Mouse (Mus musculus): ENCODE data around the gene Adam19. TPM values are rescaled to one million over a fixed set of nuclear protein-coding genes. Genes with fewer than 3 reads are reported as not detected.

The Adam19 gene
- 8.2 TPM for polyA plus RNA-seq (2014; fragmentation: Illumina TruSeq; extraction: RNeasy Lipid Tissue Mini Kit (QIAGEN cat#74804); ENCODE audit: insufficient read depth, low read depth, low replicate concordance)

DNA sequence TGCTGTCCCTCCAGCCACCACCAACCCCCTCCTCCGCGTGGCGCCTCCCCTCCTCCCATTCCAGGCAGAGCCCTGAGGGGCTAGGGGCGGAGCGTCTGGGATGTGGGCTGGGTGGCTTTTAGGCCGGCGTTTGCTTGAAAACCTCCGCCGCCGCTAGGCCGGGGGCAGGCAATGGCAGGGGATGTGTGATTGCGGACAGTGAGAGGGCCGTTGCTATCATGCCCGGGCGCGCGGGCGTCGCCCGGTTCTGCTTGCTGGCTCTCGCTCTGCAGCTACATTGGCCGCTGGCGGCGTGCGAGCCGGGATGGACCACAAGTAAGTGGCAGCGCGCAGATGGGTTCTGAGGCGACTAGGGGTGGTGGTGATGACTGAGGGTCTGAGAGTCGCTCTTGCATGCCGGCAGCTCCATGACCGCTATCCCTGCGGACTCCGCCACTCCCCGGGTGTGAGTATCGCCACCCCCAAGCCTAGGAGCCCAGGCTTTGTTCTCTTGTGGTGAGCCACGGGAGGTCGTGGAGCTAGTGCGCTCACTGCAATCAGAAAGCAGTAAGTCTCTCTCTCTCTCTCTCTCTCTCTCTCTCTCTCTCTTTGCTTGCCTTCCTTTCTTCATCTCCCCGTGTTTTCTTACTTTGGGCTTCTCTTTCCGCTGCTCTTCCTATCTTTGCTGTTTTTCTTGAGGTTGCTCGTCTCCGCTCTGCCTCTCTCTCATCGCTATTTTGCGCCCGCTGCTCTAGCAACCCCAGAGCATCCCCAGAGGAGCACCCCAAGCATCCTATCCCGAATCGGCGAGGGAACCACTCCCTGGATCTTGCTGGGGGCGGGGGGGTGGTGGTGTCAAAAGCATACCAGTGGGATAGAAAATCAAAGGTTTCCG, at the start of gene Adam19:
Adam19 (plus strand) TSS at position 97 of the 874 bp plus-strand sequence.

DNA sequence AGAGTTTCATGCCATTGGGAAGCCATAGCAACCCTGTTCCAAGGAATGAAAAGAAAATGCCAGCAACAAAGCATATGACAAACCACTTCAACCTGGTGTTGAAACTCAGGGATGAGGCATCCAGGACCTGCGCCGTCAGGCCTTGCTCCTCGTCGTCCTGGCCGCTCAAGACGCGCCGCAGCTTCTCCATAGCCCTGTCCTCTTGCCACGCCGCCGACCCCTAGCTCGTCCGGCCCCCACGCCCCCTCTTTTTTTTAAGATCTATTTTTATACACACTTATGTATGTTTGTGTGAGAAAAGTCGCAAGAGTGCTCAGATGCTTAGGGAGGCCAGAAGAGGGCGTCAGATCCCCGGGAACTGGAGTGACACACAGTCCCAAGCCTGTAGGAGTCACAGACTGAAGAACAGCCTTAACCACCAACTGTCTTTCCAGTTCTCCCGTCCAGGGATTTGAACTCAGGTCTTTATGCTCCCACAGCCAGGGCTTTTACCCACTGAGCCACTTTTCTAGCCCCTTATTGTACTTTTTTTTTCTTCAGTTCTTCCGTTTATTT, 3.6 kb upstream of the Adam19 start, which contains the start of gene Gm12166:
Gm12166 (minus strand) TSS at position 217 of the 555 bp plus-strand sequence.

DNA sequence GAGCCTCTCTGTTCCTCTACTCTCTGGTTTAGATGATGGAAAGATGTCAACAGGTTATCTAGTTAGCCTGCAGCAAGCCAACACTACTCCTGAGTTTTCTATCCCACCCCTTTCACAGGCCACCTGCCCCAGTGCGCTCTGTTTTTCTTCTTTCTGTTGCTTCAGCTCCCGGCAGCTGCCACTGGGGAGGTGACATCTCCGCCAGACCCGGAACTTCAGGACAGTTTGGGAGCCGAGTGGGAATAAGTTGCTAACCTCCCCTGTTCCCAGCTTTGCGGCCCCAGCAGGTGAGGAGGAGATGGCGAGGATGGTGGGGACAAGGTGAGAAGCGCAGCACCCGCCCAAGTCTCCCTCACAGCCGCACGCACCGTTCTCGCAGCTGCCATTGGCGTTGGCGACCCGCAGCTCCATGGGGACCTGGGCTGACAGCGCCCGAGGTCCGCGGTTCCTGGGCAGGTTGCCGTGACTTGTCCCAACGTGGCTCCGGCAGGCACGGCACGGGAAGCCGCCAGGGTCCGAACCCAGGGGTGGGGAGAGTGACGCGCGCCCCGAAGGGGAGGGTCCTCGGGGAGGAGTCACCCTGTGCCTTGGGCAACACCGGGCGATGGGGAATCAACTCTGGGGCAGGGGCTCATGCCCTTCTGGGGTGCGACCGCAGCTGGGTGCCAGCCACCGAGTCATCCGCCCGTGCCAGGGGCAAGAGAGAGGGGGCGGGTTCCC, 110.2 kb downstream of the Adam19 start, which contains the start of gene Nipal4:
Nipal4 (minus strand) TSS at position 643 of the 720 bp plus-strand sequence.

Other genes with a start within 250 kb of the Adam19 start
- gene Clint1, start 203.9 kb upstream of the Adam19 start, polyA plus RNA-seq (2014; fragmentation: Illumina TruSeq; extraction: RNeasy Lipid Tissue Mini Kit (QIAGEN cat#74804); ENCODE audit: insufficient read depth, low read depth, low replicate concordance): 26.7 TPM
- gene Lsm11, start 111.1 kb upstream of the Adam19 start, polyA plus RNA-seq (2014; fragmentation: Illumina TruSeq; extraction: RNeasy Lipid Tissue Mini Kit (QIAGEN cat#74804); ENCODE audit: insufficient read depth, low read depth, low replicate concordance): 1.4 TPM
- 5.2 TPM for gene Thg1l, start 100.5 kb upstream of the Adam19 start, polyA plus RNA-seq (2014; fragmentation: Illumina TruSeq; extraction: RNeasy Lipid Tissue Mini Kit (QIAGEN cat#74804); ENCODE audit: insufficient read depth, low read depth, low replicate concordance)
- not detected for gene Sox30, start 75.7 kb upstream of the Adam19 start, polyA plus RNA-seq (2014; fragmentation: Illumina TruSeq; extraction: RNeasy Lipid Tissue Mini Kit (QIAGEN cat#74804); ENCODE audit: insufficient read depth, low read depth, low replicate concordance)
- gene Gm12166, start 3.7 kb upstream of the Adam19 start, polyA plus RNA-seq (2014; fragmentation: Illumina TruSeq; extraction: RNeasy Lipid Tissue Mini Kit (QIAGEN cat#74804); ENCODE audit: insufficient read depth, low read depth, low replicate concordance): 3.4 TPM
- 0.23 TPM for gene Nipal4, start 110.5 kb downstream of the Adam19 start, polyA plus RNA-seq (2014; fragmentation: Illumina TruSeq; extraction: RNeasy Lipid Tissue Mini Kit (QIAGEN cat#74804); ENCODE audit: insufficient read depth, low read depth, low replicate concordance)
- not detected for gene Fndc9, start 179.5 kb downstream of the Adam19 start, polyA plus RNA-seq (2014; fragmentation: Illumina TruSeq; extraction: RNeasy Lipid Tissue Mini Kit (QIAGEN cat#74804); ENCODE audit: insufficient read depth, low read depth, low replicate concordance)

All from lung, adult 10 weeks (tissue).